Mouse (Mus musculus): ENCODE data around the gene Sh3rf3.

The Sh3rf3 gene

GRCm38 (mm10) chr10:58813081-58813800, at the start of gene Sh3rf3:
Gene Sh3rf3, plus strand, starts transcription at chr10:58813359.
- peak in 1 of 2 experiments; percentile 8 for DNase-seq

GRCm38 (mm10) chr10:58788486-58789274, 24.5 kb upstream of the Sh3rf3 start:
- no peak for DNase-seq

GRCm38 (mm10) chr10:58797555-58797954, 15.6 kb upstream of the Sh3rf3 start:
- no peak for DNase-seq

GRCm38 (mm10) chr10:58798156-58798555, 15.0 kb upstream of the Sh3rf3 start:
- DNase-seq = no peak

GRCm38 (mm10) chr10:58800996-58801433, 12.1 kb upstream of the Sh3rf3 start:
- DNase-seq = no peak

GRCm38 (mm10) chr10:58802391-58802790, 10.8 kb upstream of the Sh3rf3 start:
- DNase-seq = no peak

GRCm38 (mm10) chr10:58807956-58808355, 5.2 kb upstream of the Sh3rf3 start:
- no peak for DNase-seq

GRCm38 (mm10) chr10:58810181-58810580, 3.0 kb upstream of the Sh3rf3 start:
- no peak for DNase-seq

GRCm38 (mm10) chr10:58812210-58813080, 714 bp upstream of the Sh3rf3 start:
- peak; percentile 40 to 43 for DNase-seq

GRCm38 (mm10) chr10:58813801-58814191, 637 bp downstream of the Sh3rf3 start:
- no peak for DNase-seq

- no peak for DNase-seq
These were observed 1.3 kb downstream of the Sh3rf3 start for GRCm38 (mm10) chr10:58814486-58814885.

- no peak for DNase-seq
These were observed 10.9 kb downstream of the Sh3rf3 start for GRCm38 (mm10) chr10:58824016-58824568.

GRCm38 (mm10) chr10:58829251-58830111, 16.3 kb downstream of the Sh3rf3 start:
- DNase-seq = no peak

- no peak for DNase-seq
These were observed 20.0 kb downstream of the Sh3rf3 start for GRCm38 (mm10) chr10:58833146-58833545.

- no peak for DNase-seq
These were observed 20.6 kb downstream of the Sh3rf3 start for GRCm38 (mm10) chr10:58833741-58834178.

- DNase-seq = no peak
These were observed 23.2 kb downstream of the Sh3rf3 start for GRCm38 (mm10) chr10:58836391-58836790.

- DNase-seq = no peak
These were observed 24.3 kb downstream of the Sh3rf3 start for GRCm38 (mm10) chr10:58837504-58837903.

GRCm38 (mm10) chr10:58841945-58842344, 28.8 kb downstream of the Sh3rf3 start:
- DNase-seq = no peak

- no peak for DNase-seq
These were observed 29.9 kb downstream of the Sh3rf3 start for GRCm38 (mm10) chr10:58843100-58843499.

GRCm38 (mm10) chr10:58848127-58848526, 35.0 kb downstream of the Sh3rf3 start:
- no peak for DNase-seq

- no peak for DNase-seq
These were observed 35.4 kb downstream of the Sh3rf3 start for GRCm38 (mm10) chr10:58848536-58848935.
